Mouse (Mus musculus): ENCODE results near the gene Tmem88b. TPM values are rescaled to one million over a fixed set of nuclear protein-coding genes. Genes with fewer than 3 reads are reported as not detected.

Gene Tmem88b
- polyA plus RNA-seq, 1 experiment = 1.8 TPM

GRCm38 (mm10) chr4:155761356-155762099 lies 24.1 kb downstream of the Tmem88b start:
- TF ChIP-seq CTCF (conservative IDR thresholded peaks at IDR 0.05; ENCODE audit: insufficient read depth, insufficient read length, low read depth, low read length) (no peak), POLR2A (IDR thresholded peaks at IDR 0.05; ENCODE audit: low read depth, low read length) (no peak)
- H3K4me3 ChIP-seq (ENCODE audit: insufficient read depth, low read depth, low read length) = peak overlapping the region; percentile 56
- no peaks in the 10 kb centered on the region for H3K27me3 ChIP-seq (replicated peaks; ENCODE audit: control insufficient read depth, insufficient read depth, low read length)
- peaks cover 9% of the 10 kb centered on the region for H3K4me1 ChIP-seq (ENCODE audit: control insufficient read depth, insufficient read depth, low read length)
- WGBS = 2% methylated on average over 28 of the region's 28 CpGs
- H3K27ac ChIP-seq (ENCODE audit: insufficient read depth, low read depth, low read length) = no peak overlapping the region
- H3K36me3 ChIP-seq (ENCODE audit: control insufficient read depth, insufficient read depth, low read length) = no peaks in the 10 kb centered on the region
- peak; percentile 31 for DNase-seq

GRCm38 (mm10) chr4:155760613-155761355 lies 24.9 kb downstream of the Tmem88b start, which contains the start of gene Atad3a:
TSS of gene Atad3a (minus strand) at chr4:155761093.
- Histone ChIP-seq H3K4me3 (ENCODE audit: insufficient read depth, low read depth, low read length) (peak within 1 kb of the TSS; percentile 62), H3K4me1 (ENCODE audit: control insufficient read depth, insufficient read depth, low read length) (peaks cover 9% of the 10 kb centered on the region), H3K27me3 (replicated peaks; ENCODE audit: control insufficient read depth, insufficient read depth, low read length) (no peaks in the 10 kb centered on the region), H3K36me3 (ENCODE audit: control insufficient read depth, insufficient read depth, low read length) (no peaks in the 10 kb centered on the region; the same call in 1 of the 2 replicates), H3K27ac (ENCODE audit: insufficient read depth, low read depth, low read length) (peak within 1 kb of the TSS; percentile 48)
- DNase-seq = peak; percentile 98
- 2% methylated on average over 68 of the region's 68 CpGs for WGBS
- TF ChIP-seq POLR2A (IDR thresholded peaks at IDR 0.05; ENCODE audit: low read depth, low read length) (peak; percentile 59), CTCF (conservative IDR thresholded peaks at IDR 0.05; ENCODE audit: insufficient read depth, insufficient read length, low read depth, low read length) (no peak)

- H3K4me3 ChIP-seq (ENCODE audit: insufficient read depth, low read depth, low read length) = peak overlapping the region; percentile 62
- no peaks in the 10 kb centered on the region for H3K27me3 ChIP-seq (replicated peaks; ENCODE audit: control insufficient read depth, insufficient read depth, low read length)
- 1% methylated on average over 10 of the region's 10 CpGs for WGBS
- H3K4me1 ChIP-seq (ENCODE audit: control insufficient read depth, insufficient read depth, low read length) = peaks cover 9% of the 10 kb centered on the region
- DNase-seq = peak; percentile 54
- H3K36me3 ChIP-seq (ENCODE audit: control insufficient read depth, insufficient read depth, low read length) = no peaks in the 10 kb centered on the region; the same call in 1 of the 2 replicates
- H3K27ac ChIP-seq (ENCODE audit: insufficient read depth, low read depth, low read length) = peak overlapping the region; percentile 48
- TF ChIP-seq POLR2A (IDR thresholded peaks at IDR 0.05; ENCODE audit: low read depth, low read length) = no peak
- TF ChIP-seq CTCF (conservative IDR thresholded peaks at IDR 0.05; ENCODE audit: insufficient read depth, insufficient read length, low read depth, low read length) = peak; percentile 26; the same call in 1 of the 2 replicates
Measured at GRCm38 (mm10) chr4:155759862-155760612, 25.6 kb downstream of the Tmem88b start.

GRCm38 (mm10) chr4:155757011-155757410 lies 28.7 kb downstream of the Tmem88b start:
- H3K36me3 ChIP-seq (ENCODE audit: control insufficient read depth, insufficient read depth, low read length) = no peaks in the 10 kb centered on the region; the same call in none of the 2 replicates
- WGBS = 89% methylated on average over 12 of the region's 12 CpGs
- no peaks in the 10 kb centered on the region for H3K27me3 ChIP-seq (replicated peaks; ENCODE audit: control insufficient read depth, insufficient read depth, low read length)
- no peak overlapping the region for H3K4me3 ChIP-seq (ENCODE audit: insufficient read depth, low read depth, low read length)
- DNase-seq = no peak
- peaks cover 9% of the 10 kb centered on the region for H3K4me1 ChIP-seq (ENCODE audit: control insufficient read depth, insufficient read depth, low read length)
- no peak overlapping the region for H3K27ac ChIP-seq (ENCODE audit: insufficient read depth, low read depth, low read length)
- TF ChIP-seq CTCF (conservative IDR thresholded peaks at IDR 0.05; ENCODE audit: insufficient read depth, insufficient read length, low read depth, low read length) (no peak), POLR2A (IDR thresholded peaks at IDR 0.05; ENCODE audit: low read depth, low read length) (no peak)

- TF ChIP-seq CTCF (conservative IDR thresholded peaks at IDR 0.05; ENCODE audit: insufficient read depth, insufficient read length, low read depth, low read length) = no peak
- no peak for TF ChIP-seq POLR2A (IDR thresholded peaks at IDR 0.05; ENCODE audit: low read depth, low read length)
- Histone ChIP-seq H3K27me3 (replicated peaks; ENCODE audit: control insufficient read depth, insufficient read depth, low read length) (no peaks in the 10 kb centered on the region), H3K4me3 (ENCODE audit: insufficient read depth, low read depth, low read length) (no peak overlapping the region), H3K27ac (ENCODE audit: insufficient read depth, low read depth, low read length) (no peak overlapping the region), H3K4me1 (ENCODE audit: control insufficient read depth, insufficient read depth, low read length) (no peaks in the 10 kb centered on the region), H3K36me3 (ENCODE audit: control insufficient read depth, insufficient read depth, low read length) (peaks cover 2% of the 10 kb centered on the region; the same call in 1 of the 2 replicates)
- WGBS = 91% methylated on average over 17 of the region's 17 CpGs
- DNase-seq = no peak
Measured at GRCm38 (mm10) chr4:155746575-155747490, 38.8 kb downstream of the Tmem88b start.

GRCm38 (mm10) chr4:155746036-155746548 lies 39.6 kb downstream of the Tmem88b start:
- Histone ChIP-seq H3K27ac (ENCODE audit: insufficient read depth, low read depth, low read length) (no peak overlapping the region), H3K36me3 (ENCODE audit: control insufficient read depth, insufficient read depth, low read length) (peaks cover 2% of the 10 kb centered on the region; the same call in 1 of the 2 replicates), H3K4me3 (ENCODE audit: insufficient read depth, low read depth, low read length) (no peak overlapping the region), H3K4me1 (ENCODE audit: control insufficient read depth, insufficient read depth, low read length) (no peaks in the 10 kb centered on the region), H3K27me3 (replicated peaks; ENCODE audit: control insufficient read depth, insufficient read depth, low read length) (no peaks in the 10 kb centered on the region)
- no peak for DNase-seq
- WGBS = 87% methylated on average over 8 of the region's 8 CpGs
- TF ChIP-seq POLR2A (IDR thresholded peaks at IDR 0.05; ENCODE audit: low read depth, low read length) = no peak
- TF ChIP-seq CTCF (conservative IDR thresholded peaks at IDR 0.05; ENCODE audit: insufficient read depth, insufficient read length, low read depth, low read length) = no peak
